Mouse (Mus musculus): Measurements from ENCODE around the gene Dgka.
A peak's percentile ranks its signal among the peaks of the same experiment; 100 is the strongest.
"Not testable (repeated sequence)": the region's sequence is repeated elsewhere in the genome, so short reads cannot be mapped to it uniquely, and the experiment has no call there.

Dgka gene

GRCm38 (mm10) chr10:128731002-128731433 is 13.6 kb downstream of the Dgka start:
- DNase-seq, result peak; percentile 69

GRCm38 (mm10) chr10:128728059-128728458 is 16.6 kb downstream of the Dgka start:
- DNase-seq, result no peak

- not testable (repeated sequence) for DNase-seq
Measured at GRCm38 (mm10) chr10:128725466-128725865, 19.2 kb downstream of the Dgka start.

GRCm38 (mm10) chr10:128715559-128716537 is 28.8 kb downstream of the Dgka start:
- peak; percentile 80 for DNase-seq

GRCm38 (mm10) chr10:128711318-128711717 is 33.3 kb downstream of the Dgka start:
- DNase-seq, result not testable (repeated sequence)

GRCm38 (mm10) chr10:128705317-128705693 is 39.4 kb downstream of the Dgka start:
- no peak for DNase-seq

GRCm38 (mm10) chr10:128704491-128705316 is 40.0 kb downstream of the Dgka start, which contains the start of gene Cdk2:
TSS of gene Cdk2 (minus strand) at chr10:128705031.
- peak; percentile 94 for DNase-seq

GRCm38 (mm10) chr10:128703895-128704294 is 40.8 kb downstream of the Dgka start, which contains the start of gene Pmel:
TSS of gene Pmel (plus strand) at chr10:128704195.
- DNase-seq, result no peak

- no peak for DNase-seq
Measured at GRCm38 (mm10) chr10:128702328-128703007, 42.2 kb downstream of the Dgka start.

- no peak for DNase-seq
Measured at GRCm38 (mm10) chr10:128700712-128701111, 43.9 kb downstream of the Dgka start.

- DNase-seq, result no peak
Measured at GRCm38 (mm10) chr10:128699611-128700010, 45.0 kb downstream of the Dgka start.

- no peak for DNase-seq
Measured at GRCm38 (mm10) chr10:128699006-128699405, 45.6 kb downstream of the Dgka start.

- no peak for DNase-seq
Measured at GRCm38 (mm10) chr10:128697072-128697725, 47.5 kb downstream of the Dgka start.

GRCm38 (mm10) chr10:128695992-128696807 is 48.5 kb downstream of the Dgka start, which contains the start of gene Rab5b:
TSS of gene Rab5b (minus strand) at chr10:128696264.
- peak; percentile 99 for DNase-seq

GRCm38 (mm10) chr10:128695411-128695991 is 49.2 kb downstream of the Dgka start:
- DNase-seq, result no peak

- peak; percentile 37 for DNase-seq
Measured at GRCm38 (mm10) chr10:128674469-128675008, 70.1 kb downstream of the Dgka start.

- peak; percentile 89 for DNase-seq
Measured at GRCm38 (mm10) chr10:128673763-128674468, 70.7 kb downstream of the Dgka start, which contains the start of gene Suox. TSS of gene Suox (minus strand) at chr10:128674073.

- no peak for DNase-seq
Measured at GRCm38 (mm10) chr10:128671148-128671547, 73.5 kb downstream of the Dgka start.
